In genomic region chr6:128095131-128095530, GRCm38 (mm10) we compare ENCODE assay signal across 16 mouse cellular contexts. TPM values are rescaled to one million over a fixed set of nuclear protein-coding genes. Genes with fewer than 3 reads are reported as not detected.
A peak's percentile ranks its signal among the peaks of the same experiment; 100 is the strongest.
DNase-seq lines count a peak whose midpoint lies in the region; ATAC-seq and TF ChIP-seq lines count a peak whose summit lies in the region.
"Had no signal": no experiment of that assay in that cellular context is flagged by ENCODE, and none has a peak within 500 bp of the region (broad histone marks: within the 10 kb centered on the region; RNA-seq: fewer than 3 reads in every experiment).

No protein-coding gene starts in this region.

- H3K36me3 ChIP-seq in hindbrain, postnatal 0 days (ENCODE audit: insufficient read depth, low read length): no peaks in the 10 kb centered on the region
- H3K36me3 ChIP-seq in hindbrain, embryonic 12.5 days: no peaks in the 10 kb centered on the region
- H3K36me3 ChIP-seq in liver, postnatal 0 days (replicated peaks; ENCODE audit: insufficient read depth, low read length): no peaks in the 10 kb centered on the region
- H3K36me3 ChIP-seq: limb, embryonic 12.5 days; midbrain, embryonic 10.5 days; neural tube, embryonic 15.5 days had no signal

- 67% methylated on average over 10 of the region's 10 CpGs for WGBS in hindbrain, postnatal 0 days
- WGBS in hindbrain, embryonic 12.5 days: 94% methylated on average over 10 of the region's 10 CpGs
- WGBS in liver, postnatal 0 days (ENCODE audit: insufficient replicate concordance): 82% methylated on average over 10 of the region's 10 CpGs

- no peak overlapping the region for H3K4me3 ChIP-seq in hindbrain, postnatal 0 days (ENCODE audit: low read length)
- H3K4me3 ChIP-seq in hindbrain, embryonic 12.5 days: no peak overlapping the region
- no peak overlapping the region for H3K4me3 ChIP-seq in liver, postnatal 0 days (ENCODE audit: low read depth, low read length)
- H3K4me3 ChIP-seq: limb, embryonic 12.5 days; midbrain, embryonic 10.5 days; neural tube, embryonic 15.5 days had no signal

- 0 out of 2 replicates have a peak overlapping the region, but pooled peaks have one; percentile 14 for H3K4me2 ChIP-seq in hindbrain, postnatal 0 days (ENCODE audit: low read depth, low read length)
- H3K4me2 ChIP-seq in hindbrain, embryonic 12.5 days (replicated peaks): no peak overlapping the region
- H3K4me2 ChIP-seq in liver, postnatal 0 days (ENCODE audit: low read depth, low read length): no peak overlapping the region
- H3K4me2 ChIP-seq: limb, embryonic 12.5 days; neural tube, embryonic 15.5 days had no signal

- no peaks in the 10 kb centered on the region for H3K27me3 ChIP-seq in hindbrain, postnatal 0 days (ENCODE audit: insufficient read depth, low read length)
- H3K27me3 ChIP-seq in hindbrain, embryonic 12.5 days: 0 out of 2 replicates have a peak, but pooled peaks cover 2% of the 10 kb centered on the region
- no peaks in the 10 kb centered on the region for H3K27me3 ChIP-seq in liver, postnatal 0 days (ENCODE audit: insufficient read depth, low read length)
- H3K27me3 ChIP-seq: limb, embryonic 12.5 days; neural tube, embryonic 15.5 days had no signal

- TF ChIP-seq CTCF in hindbrain, postnatal 0 days (IDR thresholded peaks at IDR 0.05; ENCODE audit: low read depth): no peak
- TF ChIP-seq CTCF in brain, embryonic 14.5 days (IDR thresholded peaks at IDR 0.05; ENCODE audit: borderline replicate concordance, extremely low read depth, insufficient read depth, insufficient read length): no peak
- no peak for TF ChIP-seq CTCF in liver, postnatal 0 days (IDR thresholded peaks at IDR 0.05; ENCODE audit: low read depth)

- peak; percentile 59 to 64 for DNase-seq in cerebellum, adult 18-20 months
- no peak for DNase-seq in cerebellum, postnatal 4 days (ENCODE audit: low spot score in 2 of 2)
- DNase-seq in hindbrain, postnatal 0 days (ENCODE audit: low spot score): peak; percentile 46
- peak; percentile 46 for DNase-seq in brain, embryonic 14.5 days (ENCODE audit: low read depth)
- DNase-seq in left cerebral cortex, postnatal 36 days (ENCODE audit: low spot score in 2 of 2): peak; percentile 55 to 65
- no peak for DNase-seq in lung, adult 18-20 months
- no peak for DNase-seq in liver, postnatal 0 days
- DNase-seq: adrenal gland, postnatal 36 days; heart, adult 18-20 months; heart, postnatal 14 days; kidney, adult 9 months had no signal

- no peak overlapping the region for H3K9ac ChIP-seq in hindbrain, postnatal 0 days (replicated peaks; ENCODE audit: low read length)
- no peak overlapping the region for H3K9ac ChIP-seq in hindbrain, embryonic 12.5 days
- H3K9ac ChIP-seq in liver, postnatal 0 days (replicated peaks): no peak overlapping the region
- H3K9ac ChIP-seq: limb, embryonic 12.5 days; liver, embryonic 14.5 days; neural tube, embryonic 15.5 days had no signal

- peak overlapping the region; percentile 60; the same call in 1 of the 2 replicates for H3K27ac ChIP-seq in hindbrain, postnatal 0 days
- H3K27ac ChIP-seq in hindbrain, embryonic 12.5 days: no peak overlapping the region
- no peak overlapping the region for H3K27ac ChIP-seq in liver, postnatal 0 days (ENCODE audit: low read depth)
- H3K27ac ChIP-seq: limb, embryonic 12.5 days; liver, embryonic 14.5 days; midbrain, embryonic 10.5 days; neural tube, embryonic 15.5 days had no signal

- intact Hi-C loops in left cerebral cortex, postnatal 36 days (cut with DNase I): loop anchor here (5.0 kb wide), 1 partner anchor 47 kb away; the partner anchor contains the start of gene Tspan9

- H3K4me1 ChIP-seq in hindbrain, postnatal 0 days (ENCODE audit: insufficient read depth, low read length): peaks cover 17% of the 10 kb centered on the region
- peaks cover 28% of the 10 kb centered on the region for H3K4me1 ChIP-seq in hindbrain, embryonic 12.5 days
- H3K4me1 ChIP-seq in liver, postnatal 0 days (ENCODE audit: insufficient read depth): no peaks in the 10 kb centered on the region

- no peak for ATAC-seq in hindbrain, postnatal 0 days
- ATAC-seq in hindbrain, embryonic 12.5 days (ENCODE audit: low FRiP score): no peak
- ATAC-seq in liver, postnatal 0 days: no peak

- H3K9me3 ChIP-seq in hindbrain, postnatal 0 days (ENCODE audit: low read length): no peaks in the 10 kb centered on the region
- H3K9me3 ChIP-seq in hindbrain, embryonic 12.5 days (replicated peaks): no peaks in the 10 kb centered on the region
- H3K9me3 ChIP-seq in liver, postnatal 0 days (ENCODE audit: low read length): no peaks in the 10 kb centered on the region
- H3K9me3 ChIP-seq: limb, embryonic 12.5 days; midbrain, embryonic 10.5 days; neural tube, embryonic 15.5 days had no signal

- TF ChIP-seq EP300 in liver, postnatal 0 days (IDR thresholded peaks at IDR 0.05; ENCODE audit: low read depth): no peak

- TF ChIP-seq POLR2A in brain, embryonic 14.5 days (IDR thresholded peaks at IDR 0.05; ENCODE audit: borderline replicate concordance, extremely low read depth, insufficient read depth, insufficient read length, poor library complexity, severe bottlenecking): no peak

RNA-seq across cellular contexts. Expression of gene Tspan9, which starts 48.3 kb away (rescaled TPM):
- total RNA-seq in hindbrain, postnatal 0 days (2014; rRNA removed): 177 and 266 TPM in 2 replicates
- polyA plus RNA-seq in hindbrain, postnatal 0 days (2015; fragmentation: Nextera tagmentation; extraction: Ambion mirVana): 70.1 and 73.8 TPM in 2 replicates
- polyA plus RNA-seq in hindbrain, embryonic 12.5 days (2016; fragmentation: Nextera tagmentation; extraction: Ambion mirVana): 63.4 and 71.6 TPM in 2 replicates
- 41.8 and 49.7 TPM in 2 replicates for polyA plus RNA-seq in brain, embryonic 14.5 days (2012; rRNA removed)
- total RNA-seq in left cerebral cortex, postnatal 36 days (2021): 10 to 100 TPM; 47.5 to 62.9 TPM
- polyA plus RNA-seq in liver, postnatal 0 days (2015; fragmentation: Nextera tagmentation; extraction: Ambion mirVana): 17.7 and 19.6 TPM in 2 replicates

Comparison
In these comparisons a context has a peak if more than half of its experiments do, and no peak if none do; other contexts are left out.
1. DNase-seq: peak in cerebellum, adult 18-20 months (2 of 2), hindbrain, postnatal 0 days (single experiment), brain, embryonic 14.5 days (single experiment) and left cerebral cortex, postnatal 36 days (2 of 2); none in cerebellum, postnatal 4 days (0 of 2), lung, adult 18-20 months (0 of 2) and liver, postnatal 0 days (single experiment).